Mouse (Mus musculus): ENCODE measurements around the gene Ntf5. TPM values are rescaled to one million over a fixed set of nuclear protein-coding genes. Genes with fewer than 3 reads are reported as not detected.
A peak's percentile ranks its signal among the peaks of the same experiment; 100 is the strongest.

The Ntf5 gene
- polyA plus RNA-seq, 1 experiment from 2014 or later: 0.33 TPM

DNA sequence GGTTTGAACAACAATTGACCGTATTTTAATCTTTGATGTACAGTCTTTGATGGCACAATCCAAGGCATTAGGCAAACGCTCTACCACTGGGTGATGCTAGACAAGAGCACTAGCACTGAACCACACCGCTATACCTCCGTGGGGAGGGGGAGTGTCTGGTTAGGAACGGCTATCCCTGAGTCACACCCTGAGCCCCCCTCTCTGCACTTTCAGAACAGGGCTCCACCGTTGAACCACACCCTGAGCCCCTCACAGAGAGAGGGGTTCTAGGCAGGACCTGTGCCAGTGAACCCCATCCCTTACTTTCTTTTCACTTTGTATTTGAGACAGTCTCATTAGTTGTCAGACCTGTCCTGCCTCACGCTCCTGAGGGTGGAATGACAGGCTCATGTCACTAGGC lies 5.1 kb upstream of the Ntf5 start:
- Histone ChIP-seq H3K27ac (ENCODE audit: low read depth, low read length) (no peak overlapping the region), H3K36me3 (ENCODE audit: control insufficient read depth, insufficient read depth, low read length) (no peaks in the 10 kb centered on the region), H3K9ac (ENCODE audit: low read length) (no peak overlapping the region), H3K4me1 (replicated peaks; ENCODE audit: control insufficient read depth, insufficient read depth, low read length) (peaks cover 5% of the 10 kb centered on the region; the same call in 1 of the 2 replicates), H3K4me3 (ENCODE audit: low read depth, low read length) (no peak overlapping the region), H3K4me2 (ENCODE audit: low read depth, low read length, severe bottlenecking) (no peak overlapping the region), H3K27me3 (ENCODE audit: control insufficient read depth, insufficient read depth, low read length) (peaks cover 72% of the 10 kb centered on the region), H3K9me3 (ENCODE audit: control insufficient read depth, low read length) (no peaks in the 10 kb centered on the region)
- DNase-seq (ENCODE audit: low spot score) (peak; percentile 47), ATAC-seq (replicated peaks; ENCODE audit: low FRiP score) (no peak)
- 73% methylated on average over 7 of the region's 7 CpGs for WGBS

DNA sequence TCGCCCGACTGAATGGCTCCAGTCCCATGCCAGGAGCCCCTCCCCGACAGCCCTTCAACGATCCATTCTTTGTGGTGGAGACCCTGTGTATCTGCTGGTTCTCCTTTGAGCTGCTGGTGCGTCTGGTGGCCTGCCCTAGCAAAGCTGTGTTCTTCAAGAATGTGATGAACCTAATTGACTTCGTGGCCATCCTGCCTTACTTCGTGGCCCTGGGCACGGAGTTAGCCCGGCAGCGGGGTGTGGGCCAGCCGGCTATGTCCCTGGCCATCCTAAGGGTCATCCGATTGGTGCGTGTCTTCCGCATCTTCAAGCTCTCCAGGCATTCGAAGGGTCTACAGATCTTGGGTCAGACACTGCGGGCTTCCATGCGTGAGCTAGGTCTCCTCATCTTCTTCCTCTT lies 4.5 kb upstream of the Ntf5 start:
- ATAC-seq (replicated peaks; ENCODE audit: low FRiP score) (no peak), DNase-seq (ENCODE audit: low spot score) (peak; percentile 41)
- no peak overlapping the region for H3K4me2 ChIP-seq (ENCODE audit: low read depth, low read length, severe bottlenecking)
- no peaks in the 10 kb centered on the region for H3K9me3 ChIP-seq (ENCODE audit: control insufficient read depth, low read length)
- H3K27ac ChIP-seq (ENCODE audit: low read depth, low read length): no peak overlapping the region
- H3K9ac ChIP-seq (ENCODE audit: low read length): no peak overlapping the region
- 88% methylated on average over 17 of the region's 17 CpGs for WGBS
- no peaks in the 10 kb centered on the region for H3K36me3 ChIP-seq (ENCODE audit: control insufficient read depth, insufficient read depth, low read length)
- H3K4me1 ChIP-seq (replicated peaks; ENCODE audit: control insufficient read depth, insufficient read depth, low read length): peaks cover 10% of the 10 kb centered on the region; the same call in 1 of the 2 replicates
- no peak overlapping the region for H3K4me3 ChIP-seq (ENCODE audit: low read depth, low read length)
- peaks cover 78% of the 10 kb centered on the region for H3K27me3 ChIP-seq (ENCODE audit: control insufficient read depth, insufficient read depth, low read length)

DNA sequence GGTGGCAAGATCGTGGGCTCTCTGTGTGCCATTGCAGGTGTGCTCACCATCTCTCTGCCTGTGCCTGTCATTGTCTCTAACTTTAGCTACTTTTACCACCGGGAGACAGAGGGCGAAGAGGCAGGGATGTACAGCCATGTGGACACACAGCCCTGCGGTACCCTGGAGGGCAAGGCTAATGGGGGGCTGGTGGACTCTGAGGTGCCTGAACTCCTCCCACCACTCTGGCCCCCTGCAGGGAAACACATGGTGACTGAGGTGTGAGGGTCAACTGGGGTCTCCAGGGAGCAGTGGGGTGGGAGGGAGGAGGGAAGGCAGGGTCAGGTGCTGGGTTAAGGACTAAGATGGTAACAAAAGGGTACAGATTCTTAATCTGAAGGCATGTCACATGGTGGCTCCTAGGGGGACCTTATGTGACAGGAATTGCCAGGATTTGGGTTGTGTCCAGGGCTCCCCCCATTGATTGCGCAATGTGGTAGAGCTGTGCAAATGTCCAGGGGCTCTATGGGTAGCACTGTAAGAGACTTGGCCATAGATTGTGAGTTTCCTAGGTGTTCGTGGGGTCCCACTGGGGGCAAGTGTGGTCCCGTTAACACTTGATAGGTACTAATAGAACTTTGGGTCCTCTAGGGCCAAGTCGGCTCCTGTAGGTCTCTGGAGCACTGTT lies 3.9 kb upstream of the Ntf5 start:
- peaks cover 13% of the 10 kb centered on the region; the same call in 1 of the 2 replicates for H3K4me1 ChIP-seq (replicated peaks; ENCODE audit: control insufficient read depth, insufficient read depth, low read length)
- 86% methylated on average over 8 of the region's 8 CpGs for WGBS

DNA sequence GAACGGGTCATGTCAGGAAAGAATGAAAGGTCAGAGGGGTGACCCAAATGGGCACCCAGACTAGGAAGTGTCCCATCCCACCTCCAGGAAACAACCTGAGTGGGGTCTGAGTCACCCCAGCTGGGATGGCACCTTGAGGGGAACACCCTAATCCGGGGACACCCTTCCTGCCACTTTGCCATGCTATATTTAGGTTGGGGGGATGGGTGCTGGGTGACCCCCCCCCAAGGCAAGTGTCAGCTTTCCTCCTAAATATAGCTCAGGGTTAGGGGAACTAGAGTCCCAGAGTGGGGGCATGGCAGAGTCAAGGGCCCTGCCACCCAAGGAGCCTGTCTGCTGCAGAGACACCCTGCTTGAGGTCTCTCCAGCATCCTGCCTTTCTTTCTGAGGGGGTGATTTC lies 1.1 kb upstream of the Ntf5 start:
- H3K27ac ChIP-seq (ENCODE audit: low read depth, low read length): no peak overlapping the region
- H3K9ac ChIP-seq (ENCODE audit: low read length): no peak overlapping the region
- no peak for ATAC-seq (replicated peaks; ENCODE audit: low FRiP score)
- 94% methylated on average over 2 of the region's 2 CpGs for WGBS
- H3K4me2 ChIP-seq (ENCODE audit: low read depth, low read length, severe bottlenecking): no peak overlapping the region
- no peak overlapping the region for H3K4me3 ChIP-seq (ENCODE audit: low read depth, low read length)
- no peaks in the 10 kb centered on the region for H3K9me3 ChIP-seq (ENCODE audit: control insufficient read depth, low read length)
- no peak for DNase-seq (ENCODE audit: low spot score)
- no peaks in the 10 kb centered on the region for H3K36me3 ChIP-seq (ENCODE audit: control insufficient read depth, insufficient read depth, low read length)
- H3K27me3 ChIP-seq (ENCODE audit: control insufficient read depth, insufficient read depth, low read length): peaks cover 87% of the 10 kb centered on the region
- peaks cover 13% of the 10 kb centered on the region; the same call in 1 of the 2 replicates for H3K4me1 ChIP-seq (replicated peaks; ENCODE audit: control insufficient read depth, insufficient read depth, low read length)

More for the DNA sequence above, 3.9 kb upstream of the Ntf5 start:
- Histone ChIP-seq H3K27me3 (ENCODE audit: control insufficient read depth, insufficient read depth, low read length) (peaks cover 85% of the 10 kb centered on the region), H3K4me3 (ENCODE audit: low read depth, low read length) (no peak overlapping the region), H3K9me3 (ENCODE audit: control insufficient read depth, low read length) (no peaks in the 10 kb centered on the region), H3K4me2 (ENCODE audit: low read depth, low read length, severe bottlenecking) (no peak overlapping the region), H3K36me3 (ENCODE audit: control insufficient read depth, insufficient read depth, low read length) (no peaks in the 10 kb centered on the region), H3K27ac (ENCODE audit: low read depth, low read length) (no peak overlapping the region), H3K9ac (ENCODE audit: low read length) (no peak overlapping the region)
- ATAC-seq (replicated peaks; ENCODE audit: low FRiP score): no peak
- peak; percentile 41 for DNase-seq (ENCODE audit: low spot score)

DNA sequence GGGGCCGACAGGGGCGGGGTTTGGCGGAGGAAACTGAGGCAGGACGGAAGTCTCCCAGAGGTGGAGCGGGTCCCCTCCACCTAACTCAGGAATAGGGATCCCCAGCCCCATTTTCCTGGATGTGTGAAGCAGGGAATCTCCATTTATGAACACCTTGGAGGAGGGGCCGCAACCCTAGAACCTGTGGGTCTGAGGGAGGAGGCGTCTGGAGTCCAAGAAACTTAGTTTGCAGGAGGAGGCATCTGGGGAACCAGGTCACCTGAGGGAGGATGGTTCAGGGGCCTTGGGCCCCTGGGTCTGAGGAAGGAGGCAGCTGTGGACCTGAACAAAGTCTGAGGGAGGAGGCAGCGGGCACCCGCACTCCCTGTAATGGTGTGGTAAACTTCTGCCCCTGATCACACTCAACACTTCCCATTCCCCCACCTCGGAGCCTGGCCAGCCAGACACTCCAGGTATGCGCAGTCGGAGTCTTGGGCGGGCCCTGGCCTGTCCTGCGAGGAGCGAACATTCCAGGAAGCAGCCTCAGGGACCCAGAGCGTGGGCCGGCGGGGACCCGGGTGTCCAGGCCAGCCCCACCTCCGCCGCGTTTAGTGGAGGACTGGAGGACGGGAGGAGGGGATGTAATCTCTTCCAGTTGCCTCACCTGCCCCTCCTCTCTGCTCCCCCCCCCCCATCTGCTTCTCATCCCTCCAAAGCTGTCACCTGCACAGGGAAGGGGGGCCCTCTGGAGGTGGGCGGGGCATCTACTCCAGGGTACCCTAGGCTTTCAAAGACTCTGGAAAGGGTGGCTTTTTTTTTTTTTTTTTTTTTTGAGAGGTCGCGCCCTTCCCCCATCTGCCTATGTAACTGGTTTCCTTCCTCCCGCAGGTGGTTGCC lies 607 bp downstream of the Ntf5 start:
- Histone ChIP-seq H3K9me3 (ENCODE audit: control insufficient read depth, low read length) (no peaks in the 10 kb centered on the region), H3K36me3 (ENCODE audit: control insufficient read depth, insufficient read depth, low read length) (no peaks in the 10 kb centered on the region), H3K4me2 (ENCODE audit: low read depth, low read length, severe bottlenecking) (peak overlapping the region; percentile 82), H3K4me3 (ENCODE audit: low read depth, low read length) (peak overlapping the region; percentile 44), H3K4me1 (replicated peaks; ENCODE audit: control insufficient read depth, insufficient read depth, low read length) (peaks cover 13% of the 10 kb centered on the region; the same call in 1 of the 2 replicates), H3K27ac (ENCODE audit: low read depth, low read length) (no peak overlapping the region), H3K9ac (ENCODE audit: low read length) (peak overlapping the region; percentile 53), H3K27me3 (ENCODE audit: control insufficient read depth, insufficient read depth, low read length) (peaks cover 81% of the 10 kb centered on the region)
- 3% methylated on average over 27 of the region's 27 CpGs for WGBS
- 0 out of 2 replicates have a peak, but pooled peaks have one; percentile 11 for ATAC-seq (replicated peaks; ENCODE audit: low FRiP score)
- no peak for DNase-seq (ENCODE audit: low spot score)

DNA sequence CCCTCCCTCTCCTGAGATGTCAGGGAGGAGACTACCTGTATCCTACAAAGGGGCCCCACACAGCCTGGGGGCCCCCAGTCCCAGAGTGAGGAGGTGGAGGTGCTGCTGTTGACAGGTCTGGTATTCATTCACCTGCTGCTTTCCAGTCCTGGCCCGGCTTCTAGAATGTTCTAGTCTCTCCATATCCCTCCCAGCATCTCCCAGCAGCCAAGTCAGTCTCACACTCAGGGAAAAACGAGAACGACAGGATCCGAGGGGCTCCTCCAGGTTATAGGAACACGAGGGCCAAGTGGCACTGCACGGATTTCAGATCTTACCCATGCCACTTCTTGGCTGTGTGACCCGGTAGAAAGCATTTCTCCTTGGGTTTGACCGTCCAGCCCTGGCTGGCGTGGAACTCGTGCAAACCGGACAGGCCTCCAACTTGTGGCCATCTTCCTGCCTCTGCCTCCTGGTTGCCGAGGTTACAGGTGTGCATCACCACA lies 1.3 kb downstream of the Ntf5 start:
- Histone ChIP-seq H3K27ac (ENCODE audit: low read depth, low read length) (no peak overlapping the region), H3K9ac (ENCODE audit: low read length) (no peak overlapping the region), H3K27me3 (ENCODE audit: control insufficient read depth, insufficient read depth, low read length) (peaks cover 79% of the 10 kb centered on the region), H3K4me1 (replicated peaks; ENCODE audit: control insufficient read depth, insufficient read depth, low read length) (peaks cover 13% of the 10 kb centered on the region; the same call in 1 of the 2 replicates), H3K4me2 (ENCODE audit: low read depth, low read length, severe bottlenecking) (no peak overlapping the region), H3K4me3 (ENCODE audit: low read depth, low read length) (no peak overlapping the region), H3K9me3 (ENCODE audit: control insufficient read depth, low read length) (no peaks in the 10 kb centered on the region), H3K36me3 (ENCODE audit: control insufficient read depth, insufficient read depth, low read length) (no peaks in the 10 kb centered on the region)
- ATAC-seq (replicated peaks; ENCODE audit: low FRiP score): no peak
- DNase-seq (ENCODE audit: low spot score): no peak
- WGBS: 38% methylated on average over 12 of the region's 12 CpGs

DNA sequence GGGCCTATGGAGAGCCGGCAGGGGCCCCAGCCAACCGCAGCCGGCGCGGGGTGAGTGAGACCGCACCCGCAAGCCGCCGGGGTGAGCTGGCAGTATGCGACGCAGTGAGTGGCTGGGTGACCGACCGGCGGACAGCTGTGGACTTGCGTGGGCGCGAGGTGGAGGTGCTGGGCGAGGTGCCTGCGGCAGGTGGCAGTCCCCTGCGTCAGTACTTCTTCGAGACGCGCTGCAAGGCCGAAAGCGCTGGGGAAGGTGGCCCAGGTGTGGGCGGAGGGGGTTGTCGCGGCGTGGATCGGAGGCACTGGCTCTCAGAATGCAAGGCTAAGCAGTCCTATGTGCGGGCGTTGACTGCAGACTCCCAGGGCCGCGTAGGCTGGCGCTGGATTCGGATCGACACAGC lies 2.1 kb downstream of the Ntf5 start:
- Histone ChIP-seq H3K9me3 (ENCODE audit: control insufficient read depth, low read length) (no peaks in the 10 kb centered on the region), H3K4me2 (ENCODE audit: low read depth, low read length, severe bottlenecking) (no peak overlapping the region), H3K36me3 (ENCODE audit: control insufficient read depth, insufficient read depth, low read length) (no peaks in the 10 kb centered on the region), H3K4me1 (replicated peaks; ENCODE audit: control insufficient read depth, insufficient read depth, low read length) (peaks cover 13% of the 10 kb centered on the region; the same call in 1 of the 2 replicates), H3K9ac (ENCODE audit: low read length) (no peak overlapping the region), H3K4me3 (ENCODE audit: low read depth, low read length) (no peak overlapping the region), H3K27me3 (ENCODE audit: control insufficient read depth, insufficient read depth, low read length) (peaks cover 82% of the 10 kb centered on the region), H3K27ac (ENCODE audit: low read depth, low read length) (no peak overlapping the region)
- WGBS: 11% methylated on average over 37 of the region's 37 CpGs
- no peak for DNase-seq (ENCODE audit: low spot score)
- ATAC-seq (replicated peaks; ENCODE audit: low FRiP score): no peak

DNA sequence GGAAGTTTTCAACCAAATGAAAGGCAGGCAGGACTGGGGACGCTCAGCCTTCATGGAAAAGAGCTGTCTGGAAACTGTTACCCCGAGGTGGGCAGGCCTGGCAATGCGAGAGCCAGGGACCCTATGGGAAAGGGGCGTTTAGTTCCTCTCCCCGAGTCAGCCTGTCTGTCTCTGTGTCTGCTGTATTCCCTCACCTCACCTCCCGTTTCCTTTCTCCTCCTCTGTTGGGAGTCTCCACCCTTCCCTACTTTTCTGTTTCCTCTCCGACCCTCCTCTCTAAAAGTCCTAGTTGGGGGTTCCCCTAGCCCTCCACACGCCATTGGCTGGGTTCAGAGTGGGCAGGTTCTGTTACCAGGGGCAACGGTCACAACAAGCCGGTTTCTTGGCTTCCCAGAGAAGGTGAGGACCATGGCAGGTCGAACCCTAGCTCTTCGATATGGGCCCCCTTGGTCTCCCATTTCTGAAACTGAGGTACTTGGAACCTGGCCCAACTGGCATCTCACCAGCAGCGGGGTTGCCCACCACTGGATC lies 4.5 kb downstream of the Ntf5 start:
- no peak overlapping the region for H3K4me3 ChIP-seq (ENCODE audit: low read depth, low read length)
- 11% methylated on average over 13 of the region's 13 CpGs for WGBS
- H3K9ac ChIP-seq (ENCODE audit: low read length): no peak overlapping the region
- peaks cover 12% of the 10 kb centered on the region; the same call in 1 of the 2 replicates for H3K36me3 ChIP-seq (ENCODE audit: control insufficient read depth, insufficient read depth, low read length)
- H3K27ac ChIP-seq (ENCODE audit: low read depth, low read length): no peak overlapping the region
- DNase-seq (ENCODE audit: low spot score) (no peak), ATAC-seq (replicated peaks; ENCODE audit: low FRiP score) (no peak)
- peaks cover 66% of the 10 kb centered on the region for H3K27me3 ChIP-seq (ENCODE audit: control insufficient read depth, insufficient read depth, low read length)
- H3K4me2 ChIP-seq (ENCODE audit: low read depth, low read length, severe bottlenecking): no peak overlapping the region
- H3K4me1 ChIP-seq (replicated peaks; ENCODE audit: control insufficient read depth, insufficient read depth, low read length): peaks cover 13% of the 10 kb centered on the region; the same call in 1 of the 2 replicates
- no peaks in the 10 kb centered on the region for H3K9me3 ChIP-seq (ENCODE audit: control insufficient read depth, low read length)
